Mouse (Mus musculus): ENCODE measurements around the gene Shc1.

Shc1 gene

DNA sequence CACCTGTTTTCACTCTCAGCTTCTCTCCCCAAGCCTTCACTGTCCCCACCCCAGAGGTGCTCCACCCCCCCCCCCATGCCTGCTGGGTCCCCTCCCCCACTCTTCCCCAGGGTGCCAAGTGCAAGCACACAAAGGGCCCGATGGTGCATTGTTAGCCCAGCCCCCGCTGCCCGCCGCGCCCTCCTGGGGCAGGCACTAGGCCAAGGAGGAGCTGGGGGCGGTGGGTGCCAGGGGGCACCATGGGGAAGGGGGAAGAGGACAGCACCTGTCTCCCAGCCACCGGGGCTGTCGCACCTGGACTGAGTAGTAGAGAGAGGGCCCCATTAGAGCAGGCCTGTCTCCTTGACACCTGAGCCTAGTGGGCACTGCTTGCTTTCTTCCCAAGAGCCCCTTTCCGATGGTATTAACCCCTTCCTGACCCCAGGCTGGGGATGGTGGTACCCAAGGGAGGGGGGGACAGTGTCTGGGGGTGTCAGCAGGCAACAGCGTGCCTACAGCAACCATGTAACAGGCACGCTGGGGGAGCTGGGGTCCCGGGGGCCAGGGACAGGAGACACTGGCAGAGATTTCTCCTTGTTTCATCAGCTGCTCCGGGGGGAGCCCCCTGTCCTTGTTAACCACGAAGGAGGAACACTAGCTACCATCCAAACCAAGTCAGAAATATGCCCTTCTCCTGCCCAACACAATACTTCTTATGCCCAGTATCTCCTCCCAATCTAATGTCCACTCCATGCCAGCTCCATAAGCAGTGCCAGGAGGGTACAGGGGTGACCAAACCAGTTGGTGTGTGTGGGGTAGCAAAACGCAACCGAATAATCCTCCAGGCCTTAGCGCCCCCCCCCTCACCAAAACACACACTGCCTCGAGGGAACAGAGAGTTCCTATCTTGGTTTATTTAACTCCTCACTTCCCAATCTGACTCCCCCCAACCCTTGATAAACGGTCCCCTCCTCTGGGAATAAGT is 27.3 kb upstream of the Shc1 start:
- DNase-seq (ENCODE audit: low spot score): no peak

DNA sequence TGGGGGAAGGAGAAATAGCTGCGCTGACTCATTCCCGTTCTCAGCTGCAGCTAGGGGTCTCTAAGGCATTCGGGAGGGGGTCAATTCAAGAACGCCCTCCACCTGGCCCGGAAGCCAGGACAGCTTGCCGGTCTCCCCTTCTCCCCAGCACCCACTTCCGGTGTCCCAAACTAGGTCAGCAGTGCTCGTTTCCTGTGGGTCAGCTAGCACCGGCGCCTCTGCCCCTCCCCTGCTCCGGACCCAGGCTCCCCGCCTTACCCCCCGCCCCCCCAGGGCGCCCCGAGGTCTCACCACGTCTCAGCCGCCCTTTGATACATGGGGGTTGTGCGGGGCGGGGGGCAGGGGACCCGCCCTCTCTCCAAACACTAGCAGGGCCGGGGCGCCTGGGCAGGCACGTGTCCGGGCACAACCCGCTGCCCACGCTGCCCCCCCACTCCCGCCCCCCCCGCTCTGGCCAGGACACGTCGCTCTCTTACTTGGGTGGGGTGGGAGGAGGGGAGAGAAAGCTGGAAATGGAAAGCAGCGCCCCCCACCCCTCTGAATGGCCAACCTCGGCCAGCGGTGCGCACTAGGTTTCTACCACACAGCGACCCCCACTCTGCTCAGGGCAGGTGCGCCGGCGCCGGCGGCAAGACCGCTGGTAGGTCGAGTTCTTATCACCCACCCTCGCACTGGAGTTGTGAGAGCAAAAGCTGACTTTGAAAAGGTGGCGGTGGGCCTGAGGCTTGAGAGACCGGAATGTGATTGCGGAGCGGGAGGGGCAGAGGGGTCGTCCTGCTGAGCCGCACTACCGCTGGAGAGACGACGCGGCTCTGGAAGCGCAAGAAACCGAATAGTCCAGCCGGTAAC is 26.4 kb upstream of the Shc1 start:
- DNase-seq (ENCODE audit: low spot score): no peak

DNA sequence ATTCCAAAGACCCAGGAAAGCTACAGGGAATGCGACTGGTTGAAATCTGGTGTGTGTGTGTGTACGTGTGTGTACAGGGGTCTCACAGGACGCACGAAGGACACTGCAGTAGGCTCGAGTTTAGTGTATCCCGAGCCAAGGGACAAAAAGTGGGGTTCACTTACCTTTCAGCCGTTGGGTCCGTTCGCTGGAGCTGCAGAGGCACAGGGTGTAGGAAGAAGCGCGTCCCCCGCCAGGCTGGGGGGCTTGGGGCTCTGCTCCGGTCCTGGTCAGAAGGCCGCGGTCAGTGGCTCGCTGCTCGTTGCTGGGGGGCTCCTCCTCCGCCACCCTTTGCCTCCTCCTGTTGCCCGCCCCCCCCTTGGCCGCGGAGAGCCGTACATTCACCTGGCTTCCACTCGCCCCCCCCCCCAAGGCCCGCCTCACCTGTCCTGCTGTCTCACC is 25.4 kb upstream of the Shc1 start:
- DNase-seq (ENCODE audit: low spot score): no peak

DNA sequence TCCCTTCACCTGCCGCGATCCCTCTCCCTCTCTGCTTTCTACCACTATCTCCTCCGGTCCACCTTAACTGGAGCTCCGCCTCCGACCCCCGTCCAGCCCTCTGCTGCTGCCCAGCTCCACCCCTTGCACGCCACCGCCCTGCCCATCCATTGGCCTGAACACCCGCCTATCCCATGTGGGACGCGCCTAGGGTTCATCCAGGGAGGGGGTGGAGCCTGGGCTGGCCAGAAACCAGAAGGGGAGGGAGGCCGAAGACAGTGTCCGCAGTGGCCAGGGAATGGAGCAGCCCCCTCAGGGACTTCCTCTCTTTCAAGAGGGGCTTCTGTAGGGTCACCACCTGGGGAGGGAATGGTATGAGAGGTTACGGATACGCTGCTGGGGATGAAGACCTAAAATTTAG is 24.6 kb upstream of the Shc1 start:
- peak; percentile 97 for DNase-seq (ENCODE audit: low spot score)

DNA sequence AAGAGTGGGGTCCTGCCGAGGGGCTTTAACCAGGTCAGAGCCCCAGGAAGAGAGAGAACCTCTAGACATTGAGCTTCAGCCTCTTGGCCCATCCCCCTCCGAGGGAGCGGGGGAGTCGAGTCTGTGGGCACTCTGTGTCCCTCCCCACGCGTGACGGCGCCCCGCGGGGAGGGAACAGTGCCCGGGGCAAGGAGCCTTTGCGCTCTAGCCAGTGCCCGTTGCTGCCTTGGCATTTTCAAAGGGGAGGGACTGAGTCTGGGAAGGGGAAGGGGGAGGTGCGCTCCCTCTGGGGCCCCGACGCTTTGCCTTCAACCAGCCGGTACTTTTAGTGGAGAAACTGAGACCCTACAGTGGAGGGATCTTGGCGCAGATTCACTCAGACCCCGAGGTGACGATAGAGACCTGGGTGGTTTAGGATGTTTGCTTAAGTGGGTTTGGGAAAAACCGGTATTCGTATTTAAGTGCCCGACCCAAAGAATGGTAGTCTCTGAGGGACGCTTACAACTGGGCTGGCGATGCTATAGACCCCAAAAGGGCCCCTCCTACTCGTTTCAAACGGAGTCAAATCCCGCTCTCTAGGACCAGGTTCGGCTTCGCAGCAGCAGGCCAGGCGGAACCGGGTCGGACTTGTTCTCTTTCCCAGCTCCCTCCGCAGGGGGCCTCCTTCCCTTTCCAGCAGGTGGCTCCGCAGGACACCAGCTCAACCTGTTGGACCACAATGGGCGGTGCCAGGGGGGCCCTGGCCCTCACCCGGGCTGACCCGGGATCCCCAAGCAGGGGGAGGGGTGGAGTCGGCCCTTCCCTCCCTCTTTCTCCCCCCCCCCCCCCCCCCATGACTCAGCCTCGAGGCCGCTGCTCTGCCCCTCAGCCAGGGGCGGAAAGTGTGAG is 24.0 kb upstream of the Shc1 start, which contains the start of gene Zbtb7b:
Zbtb7b (minus strand) TSS at position 771 of the 888 bp plus-strand sequence.
- no peak for DNase-seq (ENCODE audit: low spot score)

DNA sequence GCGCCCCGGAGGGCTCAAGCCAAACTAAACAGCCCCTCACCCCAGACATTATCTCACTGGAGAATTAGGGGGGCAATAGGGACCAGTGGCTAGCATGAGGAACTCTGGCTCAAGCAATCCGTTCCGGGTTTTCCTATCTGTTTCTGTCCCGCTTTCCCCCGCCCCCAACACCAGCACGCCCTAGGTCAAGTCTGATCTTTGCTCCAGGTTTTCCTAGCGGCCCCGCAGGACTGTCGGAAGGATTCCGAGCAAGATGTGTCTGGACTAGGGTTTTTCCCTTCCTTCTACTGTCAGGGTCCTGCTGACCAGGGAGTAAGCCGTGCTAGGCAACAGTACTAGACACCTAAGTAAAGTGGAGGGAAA is 23.4 kb upstream of the Shc1 start:
- no peak for DNase-seq (ENCODE audit: low spot score)

DNA sequence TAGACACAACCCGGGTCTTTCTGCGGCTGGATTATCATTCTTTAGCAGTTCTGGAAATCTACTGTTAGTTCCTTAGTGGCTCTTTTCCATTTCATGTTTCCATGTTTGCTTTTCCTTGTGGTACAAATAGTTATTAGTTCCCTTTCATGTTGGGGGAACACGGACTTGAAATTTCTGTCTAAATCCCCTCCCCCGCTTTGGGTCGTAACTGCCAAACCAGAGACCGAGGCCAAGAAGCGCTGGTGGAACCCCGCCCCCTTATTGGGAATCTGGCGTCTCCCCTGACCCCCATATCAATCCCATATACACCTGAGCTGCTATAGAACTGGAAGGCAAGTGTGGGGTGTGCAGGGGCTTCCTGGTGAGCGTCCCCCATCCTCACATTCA is 22.8 kb upstream of the Shc1 start:
- DNase-seq (ENCODE audit: low spot score): no peak

DNA sequence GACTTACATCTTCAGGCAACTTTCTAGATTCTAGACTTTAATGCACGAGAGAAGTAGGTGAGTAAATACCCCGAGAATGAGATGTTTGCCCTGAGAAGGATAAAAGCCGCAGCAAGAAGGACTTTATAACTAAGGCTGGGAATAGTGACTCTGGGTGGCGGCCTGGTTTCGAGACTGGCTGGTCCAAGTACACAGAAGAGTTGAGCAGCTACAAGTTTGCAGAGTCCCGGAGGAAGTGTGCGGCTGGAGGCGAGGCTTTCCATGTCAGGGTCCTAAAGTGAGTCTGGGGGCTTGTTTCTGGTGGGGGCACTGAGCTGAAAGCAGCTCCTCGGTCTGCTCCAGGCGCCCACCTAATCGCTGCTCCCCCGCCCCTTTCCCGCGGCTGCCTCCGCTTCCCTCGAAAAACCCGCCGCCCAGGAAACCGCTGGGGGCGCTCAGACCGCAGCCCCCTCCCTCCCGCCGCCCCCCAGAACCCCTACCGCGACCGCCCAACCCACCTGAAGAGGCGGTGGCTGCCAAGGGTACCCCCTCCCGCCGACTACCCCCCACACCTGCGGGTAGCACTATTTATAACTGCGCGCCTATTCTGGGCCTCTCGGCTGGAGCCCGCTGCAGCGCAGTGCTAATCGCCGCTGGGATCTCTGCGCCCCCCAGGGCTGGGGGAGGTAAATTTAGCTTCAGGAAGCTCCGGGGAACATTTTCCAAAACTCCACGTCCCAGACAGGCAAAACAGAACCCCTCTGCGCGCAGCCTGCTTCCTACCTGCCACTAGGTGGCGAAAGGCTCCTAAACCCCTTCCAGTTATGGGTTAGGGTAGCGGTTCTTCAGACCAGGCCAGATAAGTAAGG is 22.2 kb upstream of the Shc1 start:
- DNase-seq (ENCODE audit: low spot score): peak; percentile 67

DNA sequence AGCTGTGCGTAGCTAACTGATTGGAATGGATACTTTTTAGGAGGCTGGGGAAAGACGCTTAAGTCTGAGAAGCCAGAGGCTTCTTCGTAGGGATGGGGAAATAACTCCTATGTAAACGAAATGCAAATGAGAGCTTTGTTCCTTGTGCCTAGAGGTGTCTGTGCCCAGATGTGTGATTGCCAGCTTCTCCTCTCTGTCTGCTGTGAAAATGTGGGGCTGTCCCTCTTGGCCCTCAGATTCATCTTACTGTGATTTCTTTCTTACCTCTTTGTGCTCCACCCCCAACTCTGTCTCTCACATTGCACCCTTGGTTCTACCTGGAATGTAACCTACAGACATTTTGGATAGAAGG is 21.6 kb upstream of the Shc1 start:
- DNase-seq (ENCODE audit: low spot score): no peak

DNA sequence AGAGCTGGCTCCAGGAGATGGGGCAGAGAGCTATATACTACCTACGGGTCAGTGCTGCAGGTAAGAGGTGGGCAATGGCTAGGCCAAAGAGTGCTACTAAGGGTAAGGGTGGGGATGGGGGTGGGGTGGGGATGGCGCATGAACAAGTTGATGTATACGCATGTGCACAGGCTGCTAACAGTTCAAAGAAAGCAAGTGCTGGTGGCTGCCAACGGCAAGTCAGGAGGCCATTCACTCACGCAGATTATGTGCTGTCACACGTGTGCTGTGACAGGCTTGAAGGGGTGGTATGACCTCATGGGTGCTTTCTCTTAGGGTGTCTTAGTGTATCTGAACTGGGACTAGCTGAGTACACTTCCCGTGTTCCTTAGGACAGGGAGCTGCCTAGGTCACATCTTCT is 16.9 kb upstream of the Shc1 start:
- DNase-seq (ENCODE audit: low spot score): no peak

DNA sequence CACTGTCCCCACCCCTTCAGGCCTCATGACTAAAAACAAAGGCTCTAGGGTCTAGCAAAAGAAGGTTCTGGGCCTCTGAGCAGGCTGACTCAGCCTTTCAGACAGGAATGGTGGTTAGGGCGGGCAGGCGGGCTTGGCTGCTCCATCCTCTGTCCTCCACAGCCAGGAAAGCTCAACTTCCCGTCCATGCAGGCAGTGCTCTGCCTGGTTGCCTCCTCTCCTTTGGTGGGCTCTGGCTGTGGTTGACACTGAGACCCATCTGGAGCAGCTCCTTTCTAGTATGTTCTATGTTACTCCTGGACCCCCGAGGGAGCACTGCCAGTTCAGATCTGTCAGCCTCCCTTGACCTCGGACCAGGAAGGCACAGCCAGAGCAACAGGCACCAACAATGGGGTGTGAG is 15.6 kb upstream of the Shc1 start, which contains the start of gene Lenep:
Lenep (minus strand) TSS at position 101 of the 400 bp plus-strand sequence.
- no peak for DNase-seq (ENCODE audit: low spot score)

DNA sequence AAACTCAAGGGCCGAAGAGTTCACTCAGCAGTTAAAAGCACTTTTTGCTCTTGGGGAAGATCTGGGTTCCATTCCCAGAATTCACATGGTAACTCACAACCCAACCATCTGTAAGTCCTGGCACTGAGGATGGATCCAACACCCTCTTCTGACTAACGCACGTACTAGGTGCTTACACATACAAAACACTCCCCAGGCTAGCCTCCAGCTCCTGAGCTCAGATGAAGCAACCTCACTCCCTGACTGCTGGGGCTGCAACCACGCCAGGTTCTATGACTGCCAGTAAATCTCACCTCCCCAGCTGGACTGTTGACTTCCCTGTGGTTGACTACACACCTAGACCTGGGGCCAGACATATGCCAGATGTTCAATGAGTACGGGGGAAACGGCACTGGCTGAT is 11.4 kb upstream of the Shc1 start:
- no peak for DNase-seq (ENCODE audit: low spot score)

DNA sequence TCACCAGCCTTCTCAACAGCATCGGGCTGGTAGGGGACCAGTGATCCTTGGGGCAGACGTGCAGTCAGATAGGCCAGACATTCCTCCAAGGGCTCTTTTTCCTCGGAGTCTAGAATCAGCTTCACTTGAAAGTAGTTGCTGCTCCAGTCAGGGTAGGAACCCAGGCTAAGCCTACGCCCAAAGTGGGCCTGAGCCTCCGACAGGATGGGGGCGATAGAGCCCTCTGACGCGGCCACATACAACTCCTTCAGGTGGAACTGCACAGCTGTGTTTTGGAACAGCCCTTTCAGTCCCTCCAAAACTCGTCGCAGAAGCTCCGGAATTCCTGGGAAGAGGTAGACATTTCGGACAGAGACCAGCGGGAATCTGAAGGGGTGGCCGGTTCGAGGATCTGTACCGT is 9.8 kb upstream of the Shc1 start:
- DNase-seq (ENCODE audit: low spot score): no peak

DNA sequence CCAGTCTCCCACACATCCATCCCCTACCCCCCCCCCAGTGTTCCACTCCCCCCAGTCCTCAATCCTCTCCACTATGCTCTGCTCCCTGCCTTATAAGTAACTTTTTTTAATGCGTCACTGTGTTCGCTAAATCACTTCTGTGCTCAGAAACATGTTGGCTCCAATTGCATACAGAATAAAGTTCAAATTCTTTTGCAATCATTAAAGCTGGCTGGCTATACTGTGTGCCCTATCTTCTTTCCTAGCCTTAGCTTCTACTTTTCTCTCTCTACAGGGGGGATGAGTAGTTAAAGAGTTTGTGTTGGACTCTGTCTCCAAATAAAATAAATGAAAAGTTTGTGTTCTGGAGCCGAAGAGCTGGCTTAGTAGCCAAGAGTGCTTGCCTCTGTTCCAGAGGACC is 8.5 kb upstream of the Shc1 start:
- DNase-seq (ENCODE audit: low spot score): no peak

DNA sequence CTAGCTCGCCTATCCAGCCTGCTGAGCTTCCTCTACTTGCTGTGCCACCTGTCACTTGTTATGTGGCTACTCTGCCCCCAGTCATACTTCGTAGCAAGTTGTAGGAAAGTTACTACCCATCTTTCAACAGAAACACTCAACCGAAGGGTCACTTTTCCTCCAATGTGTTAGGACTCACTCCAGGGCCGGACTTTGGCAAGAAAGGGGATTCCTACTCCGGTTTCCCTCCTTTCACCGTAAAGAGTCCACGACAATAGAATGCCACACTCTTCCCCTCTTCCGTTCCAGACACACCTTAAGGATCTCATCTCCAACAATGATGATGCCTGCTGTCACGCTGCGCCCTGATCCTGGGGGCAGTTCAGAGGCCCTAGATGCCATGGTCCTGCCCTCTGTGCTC is 7.4 kb upstream of the Shc1 start:
- no peak for DNase-seq (ENCODE audit: low spot score)

DNA sequence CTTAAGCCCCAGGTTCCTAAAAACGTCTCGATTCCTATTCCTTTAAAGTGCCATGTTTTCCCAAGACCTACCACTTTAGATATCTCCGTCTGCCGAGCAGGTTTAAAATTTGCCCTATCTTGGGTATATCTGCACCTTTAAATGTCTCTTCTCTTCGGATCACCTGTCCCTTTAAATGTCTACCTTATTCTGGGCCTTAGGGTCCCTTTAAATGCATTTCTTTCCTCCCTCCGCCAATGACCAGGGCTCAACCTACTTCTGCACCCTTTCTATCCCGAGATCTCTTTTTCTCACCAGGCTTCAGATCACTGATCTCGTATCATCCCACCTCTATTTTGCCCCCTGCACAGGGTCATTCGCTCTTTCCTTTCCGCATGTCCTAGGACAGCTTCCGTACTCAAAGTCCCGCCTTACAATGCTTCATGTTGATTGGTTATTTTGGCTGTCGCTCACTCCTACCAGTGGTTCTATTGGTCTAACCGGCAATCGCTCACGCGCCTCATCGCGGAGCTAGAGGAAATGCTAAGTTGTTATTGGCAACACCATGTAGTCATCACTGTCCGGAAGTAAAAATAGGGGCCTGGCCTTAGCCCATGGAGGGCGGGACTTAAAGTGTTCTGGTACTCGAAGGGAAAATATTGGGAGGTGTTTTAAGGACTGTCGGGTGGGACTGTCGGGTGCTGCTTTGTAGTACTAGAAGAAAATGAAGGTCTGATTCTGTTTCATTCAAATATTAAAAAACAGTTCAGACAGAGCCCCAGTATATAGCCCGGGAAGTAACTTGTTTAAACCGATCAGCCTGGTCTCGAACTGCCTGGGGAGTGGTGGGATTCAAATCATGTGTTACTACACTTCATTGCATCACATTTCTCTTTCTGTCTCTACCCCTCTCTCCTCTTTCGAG is 6.5 kb upstream of the Shc1 start, which contains the start of gene Flad1:
Flad1 (minus strand) TSS at position 381 of the 904 bp plus-strand sequence.
- peak; percentile 100 for DNase-seq (ENCODE audit: low spot score)

DNA sequence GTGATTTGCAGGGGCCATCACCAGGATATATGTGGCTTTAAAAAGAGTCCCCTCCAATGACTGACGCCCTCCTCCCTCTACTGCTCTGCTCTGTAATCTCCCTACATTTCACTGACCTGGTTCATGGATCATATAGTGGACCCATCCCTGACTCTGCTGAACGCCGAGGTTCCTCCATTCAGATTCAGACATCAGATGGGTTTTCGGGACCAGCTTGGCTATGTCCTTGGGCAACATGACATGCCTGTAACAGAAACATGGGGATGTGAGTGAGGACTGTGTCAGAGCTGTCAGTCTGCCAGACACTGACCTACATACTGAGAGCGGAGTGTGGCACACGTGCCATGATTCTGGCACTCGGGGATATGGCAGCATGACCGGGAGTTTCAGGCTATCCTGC is 2.1 kb upstream of the Shc1 start:
- DNase-seq (ENCODE audit: low spot score): no peak

DNA sequence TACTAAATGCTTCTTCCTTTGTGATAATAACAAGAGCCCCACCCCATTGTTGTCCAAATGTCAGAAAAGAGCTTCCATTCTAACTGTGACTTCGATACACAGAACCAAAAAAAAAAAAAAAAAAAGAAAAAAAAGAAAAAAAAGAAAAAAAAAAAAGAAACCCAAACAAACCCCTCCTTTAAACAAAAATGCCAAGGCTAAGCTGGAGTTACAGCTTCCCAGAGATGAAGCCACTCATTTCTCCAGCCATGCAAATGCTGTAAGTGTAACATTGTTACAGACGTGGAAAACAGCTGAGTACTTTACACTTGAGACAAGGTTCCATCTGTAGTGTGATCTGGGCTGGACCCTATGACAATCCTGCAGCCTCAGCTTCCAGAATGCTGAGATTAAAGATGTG is 1.1 kb upstream of the Shc1 start:
- no peak for DNase-seq (ENCODE audit: low spot score)

DNA sequence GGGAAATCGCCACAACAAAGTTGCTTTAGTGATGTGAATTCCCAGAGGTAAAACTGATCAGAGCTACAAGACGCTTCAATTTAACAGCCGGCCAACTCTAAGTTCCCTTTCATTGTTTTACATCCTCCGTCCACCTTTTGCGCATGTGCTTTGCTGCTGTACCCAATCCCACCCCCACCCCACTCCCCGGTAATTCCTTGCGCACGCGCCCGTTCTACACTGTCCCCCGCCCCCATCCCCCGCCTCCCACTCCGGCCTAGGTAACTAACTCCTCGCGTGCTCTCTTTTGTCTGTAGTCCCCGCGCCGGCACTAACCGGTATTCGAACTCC is 438 bp upstream of the Shc1 start:
- no peak for DNase-seq (ENCODE audit: low spot score)

DNA sequence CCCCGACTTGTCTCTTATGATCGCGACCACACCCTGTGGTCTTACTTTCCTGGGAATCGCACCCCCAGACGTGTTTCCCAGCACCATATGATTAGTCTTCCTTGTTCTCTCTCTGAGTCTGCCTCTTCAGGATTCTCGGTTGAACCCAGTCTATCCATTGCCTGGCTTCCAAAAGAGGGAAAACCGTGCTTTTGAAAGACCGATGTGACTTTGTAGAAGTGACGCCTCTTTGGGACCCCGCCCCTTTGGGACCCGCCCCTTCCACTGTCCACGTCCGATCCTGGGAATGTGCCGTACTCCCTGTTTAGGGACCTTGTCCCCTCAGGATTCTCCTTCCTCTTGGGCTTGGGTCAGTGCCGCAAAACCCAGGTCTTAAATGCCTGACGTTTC is 613 bp downstream of the Shc1 start:
- DNase-seq (ENCODE audit: low spot score): no peak
